In genomic region chr4:140604541-140604940, GRCm38 (mm10) we compare ENCODE assay signal across 18 mouse cellular contexts.
DNase-seq lines count a peak whose midpoint lies in the region; ATAC-seq and TF ChIP-seq lines count a peak whose summit lies in the region.
"Had no signal": no experiment of that assay in that cellular context is flagged by ENCODE, and none has a peak within 500 bp of the region (broad histone marks: within the 10 kb centered on the region; RNA-seq: fewer than 3 reads in every experiment).

No protein-coding gene starts in this region.

- no peaks in the 10 kb centered on the region for H3K9me3 ChIP-seq in intestine, embryonic 16.5 days (ENCODE audit: control insufficient read depth, low read length)
- H3K9me3 ChIP-seq: embryonic facial prominence, embryonic 15.5 days; forebrain, embryonic 10.5 days; heart, embryonic 13.5 days had no signal

- no peak for TF ChIP-seq POLR2A in kidney, adult 2 months (IDR thresholded peaks at IDR 0.05; ENCODE audit: low read depth, low read length)

- H3K4me3 ChIP-seq in kidney, adult 2 months (ENCODE audit: insufficient read depth, low read depth, low read length): no peak overlapping the region
- H3K4me3 ChIP-seq in intestine, embryonic 16.5 days (ENCODE audit: low read length): no peak overlapping the region
- H3K4me3 ChIP-seq: embryonic facial prominence, embryonic 15.5 days; erythroblast, embryonic 14.5 days; forebrain, embryonic 10.5 days; gastrocnemius, adult 2 months; heart, embryonic 13.5 days had no signal

- H3K4me2 ChIP-seq in intestine, embryonic 16.5 days (ENCODE audit: low read depth, low read length): no peak overlapping the region
- H3K4me2 ChIP-seq: embryonic facial prominence, embryonic 15.5 days; heart, embryonic 13.5 days had no signal

- 73% methylated on average over 8 of the region's 8 CpGs for WGBS in kidney, adult 2 months
- WGBS in intestine, embryonic 16.5 days: 71% methylated on average over 8 of the region's 8 CpGs
- WGBS in large intestine, adult 2 months: 38% methylated on average over 8 of the region's 8 CpGs

- DNase-seq in kidney, adult 2 months: peak; percentile 41
- DNase-seq in kidney, postnatal 25 days: no peak
- peak; percentile 79 for DNase-seq in large intestine, adult 2 months (ENCODE audit: low read depth, low spot score)
- no peak for DNase-seq in cerebellum, adult 9-11 months
- no peak for DNase-seq in thymus, postnatal 4 days
- DNase-seq: adrenal gland, adult 2 months; adrenal gland, postnatal 25 days; cerebellum, adult 18-20 months; embryo, embryonic 11 days; gastrocnemius, adult 2 months; gastrocnemius, postnatal 25 days; heart, postnatal 36 days had no signal

- ATAC-seq in intestine, embryonic 16.5 days: peak; percentile 53
- ATAC-seq: forebrain, embryonic 14.5 days had no signal

- no peaks in the 10 kb centered on the region for H3K36me3 ChIP-seq in kidney, adult 2 months (ENCODE audit: control insufficient read depth, insufficient read depth, low read length)
- 0 out of 2 replicates have a peak, but pooled peaks cover 4% of the 10 kb centered on the region for H3K36me3 ChIP-seq in intestine, embryonic 16.5 days (ENCODE audit: control insufficient read depth, insufficient read depth, low read length)

- no peak overlapping the region for H3K9ac ChIP-seq in intestine, embryonic 16.5 days (ENCODE audit: low read depth, low read length)
- H3K9ac ChIP-seq: embryonic facial prominence, embryonic 15.5 days; heart, embryonic 13.5 days had no signal

- no peak for TF ChIP-seq CTCF in kidney, adult 2 months (conservative IDR thresholded peaks at IDR 0.05; ENCODE audit: insufficient read depth, insufficient read length, low read depth, low read length)

- no peaks in the 10 kb centered on the region for H3K4me1 ChIP-seq in kidney, adult 2 months (ENCODE audit: control insufficient read depth, insufficient read depth, low read length)
- H3K4me1 ChIP-seq in intestine, embryonic 16.5 days (ENCODE audit: control insufficient read depth, insufficient read depth, low read length): peaks cover 19% of the 10 kb centered on the region; the same call in 1 of the 2 replicates

- H3K27me3 ChIP-seq in kidney, adult 2 months (replicated peaks; ENCODE audit: control insufficient read depth, insufficient read depth, low read length): no peaks in the 10 kb centered on the region
- H3K27me3 ChIP-seq in intestine, embryonic 16.5 days (replicated peaks; ENCODE audit: control insufficient read depth, insufficient read depth, low read length): no peaks in the 10 kb centered on the region
- H3K27me3 ChIP-seq: embryonic facial prominence, embryonic 15.5 days; heart, embryonic 13.5 days had no signal

- no peak overlapping the region for H3K27ac ChIP-seq in kidney, adult 2 months (ENCODE audit: insufficient read depth, low read depth, low read length)
- no peak overlapping the region for H3K27ac ChIP-seq in intestine, embryonic 16.5 days (ENCODE audit: low read length)
- H3K27ac ChIP-seq: gastrocnemius, adult 2 months; heart, embryonic 13.5 days had no signal

Comparison
In these comparisons a context has a peak if more than half of its experiments do, and no peak if none do; other contexts are left out.
1. DNase-seq: peak in kidney, adult 2 months (single experiment) and large intestine, adult 2 months (single experiment); none in kidney, postnatal 25 days (0 of 2), cerebellum, adult 9-11 months (single experiment) and thymus, postnatal 4 days (single experiment).